Mouse (Mus musculus): ENCODE results near the gene Cycs.

- TF ChIP-seq CTCF (IDR thresholded peaks at IDR 0.05; ENCODE audit: borderline replicate concordance, insufficient read depth, low read depth, low read length) (peak; percentile 97), POLR2A (IDR thresholded peaks at IDR 0.05; ENCODE audit: borderline replicate concordance, insufficient read depth, low read length) (no peak)
Measured at GRCm38 (mm10) chr6:50536461-50536892, 29.9 kb downstream of the Cycs start.
